Mouse (Mus musculus) cerebellum, adult 2 months (tissue): ENCODE measurements around the gene Ret.

Experiments
- CTCF ChIP-seq: fragments of 200-500 bp; IDR thresholded peaks from 2 replicates; pipeline ENCODE4 v1.5.1; 2011; ENCODE audit warnings: low read depth, mild to moderate bottlenecking, control low read depth, low read length, moderate library complexity, borderline replicate concordance; ENCODE audit not compliant: insufficient read depth
- POLR2A ChIP-seq: fragments of 200-500 bp; IDR thresholded peaks from 2 replicates; pipeline ENCODE4 v1.6.1; 2011; ENCODE audit warnings: low read length, control low read depth, borderline replicate concordance; ENCODE audit not compliant: insufficient read depth

- TF ChIP-seq CTCF (no peak), POLR2A (no peak)
Measured at GRCm38 (mm10) chr6:118134461-118134860, 63.1 kb downstream of the Ret start.
